Mouse (Mus musculus): ENCODE measurements around the gene Mpg. TPM values are rescaled to one million over a fixed set of nuclear protein-coding genes. Genes with fewer than 3 reads are reported as not detected.

Gene Mpg
- total RNA-seq, 1 experiment from 2014 or later, result 3.2 TPM

DNA sequence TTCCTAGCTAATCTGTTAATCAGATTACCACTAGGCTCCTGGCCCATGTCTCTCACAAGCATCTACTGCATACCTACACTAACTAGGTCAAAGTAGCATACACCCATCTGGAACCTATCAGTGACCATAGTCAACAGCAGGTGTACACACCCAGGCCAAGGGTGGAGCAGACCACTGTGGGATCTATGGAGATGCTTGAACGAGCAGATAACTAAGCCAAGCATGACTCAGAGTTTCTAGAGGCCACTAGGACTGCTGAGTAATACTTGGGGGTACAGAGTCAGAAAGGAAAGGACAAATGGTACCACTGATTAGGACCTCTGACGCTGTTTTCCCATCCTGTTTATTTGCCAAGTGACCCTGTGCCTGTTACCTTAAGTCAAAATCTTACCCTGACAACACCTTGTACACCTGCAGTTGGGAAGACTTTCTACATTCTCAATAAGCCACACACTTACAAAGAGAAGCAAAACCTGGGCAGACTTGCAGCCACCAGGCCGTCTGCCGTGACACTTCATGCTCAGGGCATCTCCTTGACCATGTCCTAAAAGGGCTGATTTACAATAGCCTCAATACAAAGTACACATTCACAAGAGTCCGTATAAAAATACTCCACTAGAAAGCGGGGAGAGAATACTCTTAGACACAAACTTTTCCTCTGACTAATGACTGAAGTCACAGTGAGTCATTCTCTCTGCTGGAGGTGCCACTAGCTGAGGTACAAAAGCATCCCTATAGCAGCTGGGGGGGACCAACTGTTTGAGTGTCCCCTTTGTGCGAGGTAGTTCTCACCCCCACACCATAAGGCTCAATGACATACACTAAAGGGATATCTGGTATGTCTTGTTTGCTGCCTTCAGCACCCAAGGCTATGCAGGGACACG lies 24.8 kb downstream of the Mpg start:
- ATAC-seq (replicated peaks; ENCODE audit: low read depth, poor library complexity, severe bottlenecking), result peak; percentile 44

GRCm38 (mm10) chr11:32253121-32253520 lies 26.8 kb downstream of the Mpg start:
- ATAC-seq (replicated peaks; ENCODE audit: low read depth, poor library complexity, severe bottlenecking), result no peak

DNA sequence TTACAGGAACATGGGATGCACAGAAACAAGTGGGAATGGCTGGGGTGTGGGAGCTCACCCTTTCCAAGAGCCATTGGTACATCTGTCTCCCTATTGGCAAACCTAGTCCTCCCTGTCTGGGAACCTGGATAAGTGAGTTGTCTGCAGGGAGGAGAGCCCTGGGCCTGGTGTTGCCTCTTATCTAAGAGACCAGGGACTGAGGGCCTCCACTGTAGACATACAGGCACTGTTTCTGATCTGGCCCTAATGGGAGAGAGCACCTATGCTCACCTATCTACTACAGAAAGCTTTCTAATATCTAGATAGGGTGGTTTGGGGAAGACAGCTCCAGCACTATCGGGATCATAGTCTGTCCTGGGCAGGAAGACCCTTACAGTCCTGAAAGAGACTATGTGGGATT lies 29.8 kb downstream of the Mpg start:
- ATAC-seq (replicated peaks; ENCODE audit: low read depth, poor library complexity, severe bottlenecking), result no peak

- ATAC-seq (replicated peaks; ENCODE audit: low read depth, poor library complexity, severe bottlenecking), result no peak
Observed at GRCm38 (mm10) chr11:32256566-32256965, 30.3 kb downstream of the Mpg start.

- no peak for ATAC-seq (replicated peaks; ENCODE audit: low read depth, poor library complexity, severe bottlenecking)
Observed at GRCm38 (mm10) chr11:32262674-32263415, 36.5 kb downstream of the Mpg start.

- peak; percentile 79 for ATAC-seq (replicated peaks; ENCODE audit: low read depth, poor library complexity, severe bottlenecking)
Observed at GRCm38 (mm10) chr11:32265117-32265738, 38.9 kb downstream of the Mpg start.

DNA sequence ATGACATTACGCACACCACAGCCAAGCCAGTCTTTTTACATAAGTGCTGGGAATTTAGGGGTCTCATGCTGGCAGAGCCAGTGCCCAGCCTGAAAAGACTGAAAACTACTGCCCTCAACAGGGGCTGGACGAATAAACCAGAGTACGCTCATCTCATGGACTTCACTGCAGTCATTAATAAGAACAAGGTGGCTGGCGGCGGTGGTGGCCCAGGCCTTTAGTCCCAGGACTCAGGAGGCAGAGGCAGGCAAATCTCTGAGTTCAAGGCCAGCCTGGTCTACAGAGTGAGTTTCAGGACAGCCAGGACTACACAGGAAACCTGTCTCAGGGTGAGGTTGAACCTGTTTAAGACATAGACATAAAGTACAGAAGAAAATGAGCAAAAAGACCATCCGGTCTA lies 39.9 kb downstream of the Mpg start:
- no peak for ATAC-seq (replicated peaks; ENCODE audit: low read depth, poor library complexity, severe bottlenecking)

GRCm38 (mm10) chr11:32266776-32267175 lies 40.5 kb downstream of the Mpg start:
- no peak for ATAC-seq (replicated peaks; ENCODE audit: low read depth, poor library complexity, severe bottlenecking)

DNA sequence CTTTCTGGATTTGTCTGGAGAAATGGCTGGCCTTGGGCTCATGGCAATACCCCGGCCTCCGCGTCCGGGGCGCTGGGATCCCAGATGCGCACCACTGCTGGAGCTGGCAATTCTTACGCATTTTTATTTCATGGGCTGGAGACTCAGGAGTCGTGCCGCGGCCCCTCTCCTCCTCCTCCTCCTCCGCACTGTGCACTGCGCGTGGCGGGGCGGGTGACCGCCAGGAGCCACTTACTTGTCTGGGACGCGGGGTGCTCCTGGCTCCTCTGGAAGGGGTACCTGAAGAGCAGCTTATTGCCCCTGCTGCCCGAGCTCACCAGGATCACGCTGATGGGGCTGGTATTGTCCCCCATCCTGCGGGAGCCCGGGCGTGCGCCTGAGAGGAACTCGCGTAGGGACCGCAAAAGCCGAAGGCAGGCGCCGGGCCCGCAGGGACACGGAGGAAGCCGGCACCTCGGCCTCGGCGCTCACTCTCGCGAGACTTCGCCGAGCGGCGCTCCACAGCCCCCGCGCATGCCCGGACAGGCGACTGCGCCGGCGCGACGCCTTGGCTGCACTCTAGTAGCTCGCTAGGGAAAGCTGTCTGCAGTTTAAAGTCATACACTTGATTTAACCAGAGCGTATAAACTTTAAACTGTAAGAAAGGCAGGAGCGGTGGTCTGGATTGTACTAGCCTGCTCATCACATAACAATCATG lies 41.0 kb downstream of the Mpg start, which contains the start of gene Nprl3:
Gene Nprl3, minus strand, starts transcription at position 520 of the 697 bp plus-strand sequence.
- peak; percentile 76 for ATAC-seq (replicated peaks; ENCODE audit: low read depth, poor library complexity, severe bottlenecking)

GRCm38 (mm10) chr11:32267964-32268363 lies 41.7 kb downstream of the Mpg start:
- no peak for ATAC-seq (replicated peaks; ENCODE audit: low read depth, poor library complexity, severe bottlenecking)

- ATAC-seq (replicated peaks; ENCODE audit: low read depth, poor library complexity, severe bottlenecking), result no peak
Observed at GRCm38 (mm10) chr11:32268952-32269351, 42.6 kb downstream of the Mpg start.

DNA sequence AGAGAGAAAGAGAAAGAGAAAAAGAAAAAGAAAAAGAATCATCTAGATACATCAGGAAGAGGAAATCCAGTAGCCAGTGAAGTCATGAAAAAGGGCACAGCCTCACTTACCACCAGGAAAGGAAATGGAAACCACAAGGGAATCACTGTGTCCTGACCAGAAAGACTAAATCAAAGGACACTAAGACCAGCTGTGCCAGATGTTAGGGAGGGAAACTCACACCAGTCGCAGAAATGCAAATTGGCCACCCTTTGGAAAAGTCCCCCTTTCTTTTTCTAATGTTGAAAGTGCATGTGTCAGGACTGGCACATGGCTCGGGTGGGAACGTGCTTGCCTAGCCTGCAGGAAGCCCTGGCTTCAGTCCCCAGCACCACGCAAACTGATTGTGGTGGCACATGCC lies 44.9 kb downstream of the Mpg start:
- ATAC-seq (replicated peaks; ENCODE audit: low read depth, poor library complexity, severe bottlenecking), result peak; percentile 37

GRCm38 (mm10) chr11:32276347-32276746 lies 50.0 kb downstream of the Mpg start, which contains the start of gene Hba-x:
TSS of gene Hba-x (plus strand) at chr11:32276400.
- no peak for ATAC-seq (replicated peaks; ENCODE audit: low read depth, poor library complexity, severe bottlenecking)

DNA sequence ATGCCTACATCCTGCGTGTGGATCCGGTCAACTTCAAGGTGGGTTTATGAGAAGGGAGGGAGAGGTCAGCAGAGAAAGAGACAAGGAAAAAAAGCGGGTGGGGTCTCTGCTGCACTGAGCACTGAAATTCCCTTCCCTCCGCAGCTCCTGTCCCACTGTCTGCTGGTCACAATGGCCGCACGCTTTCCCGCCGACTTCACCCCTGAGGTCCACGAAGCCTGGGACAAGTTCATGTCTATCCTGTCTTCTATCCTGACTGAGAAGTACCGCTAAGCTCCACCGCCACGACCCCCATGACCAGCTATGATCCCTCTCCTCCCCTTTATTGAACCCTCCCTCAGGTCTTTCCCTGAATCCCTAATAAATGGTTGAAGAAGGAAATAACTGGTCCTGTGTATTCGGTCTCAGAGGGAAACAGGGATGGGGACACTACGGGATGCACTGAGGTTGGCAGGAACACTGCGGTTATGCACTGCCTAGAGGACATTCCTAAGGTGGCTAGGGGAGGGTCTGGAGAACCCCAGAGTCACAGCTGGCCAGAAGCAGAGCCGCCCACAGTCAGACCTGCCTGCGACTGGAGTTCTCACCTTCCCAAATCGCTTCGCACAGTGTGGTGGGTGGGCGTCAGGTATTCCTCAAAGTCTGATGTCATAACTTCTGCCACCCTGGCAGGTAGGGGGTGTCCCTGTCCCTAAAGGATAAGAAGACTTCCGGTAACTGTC lies 51.6 kb downstream of the Mpg start:
- ATAC-seq (replicated peaks; ENCODE audit: low read depth, poor library complexity, severe bottlenecking), result no peak

- no peak for ATAC-seq (replicated peaks; ENCODE audit: low read depth, poor library complexity, severe bottlenecking)
Observed at GRCm38 (mm10) chr11:32278458-32278957, 52.2 kb downstream of the Mpg start.

DNA sequence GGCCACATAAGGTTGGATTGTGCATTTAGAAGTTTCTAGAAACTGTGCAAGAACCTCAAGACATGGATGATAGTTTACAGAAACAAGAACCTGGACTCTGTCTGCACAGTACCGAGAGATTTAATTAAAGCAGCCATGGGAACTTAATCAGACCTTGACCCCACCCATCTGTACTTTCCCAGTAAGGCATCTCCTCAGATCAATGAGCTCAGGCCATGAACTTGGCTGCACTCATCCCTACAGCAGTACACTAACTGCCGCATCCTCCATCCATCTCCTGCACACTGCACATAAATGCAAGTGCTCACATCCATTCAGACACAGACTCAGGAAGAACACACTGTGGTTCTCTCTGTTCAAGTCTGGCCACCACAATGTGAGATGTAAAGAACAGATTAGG lies 54.3 kb downstream of the Mpg start:
- ATAC-seq (replicated peaks; ENCODE audit: low read depth, poor library complexity, severe bottlenecking), result no peak

DNA sequence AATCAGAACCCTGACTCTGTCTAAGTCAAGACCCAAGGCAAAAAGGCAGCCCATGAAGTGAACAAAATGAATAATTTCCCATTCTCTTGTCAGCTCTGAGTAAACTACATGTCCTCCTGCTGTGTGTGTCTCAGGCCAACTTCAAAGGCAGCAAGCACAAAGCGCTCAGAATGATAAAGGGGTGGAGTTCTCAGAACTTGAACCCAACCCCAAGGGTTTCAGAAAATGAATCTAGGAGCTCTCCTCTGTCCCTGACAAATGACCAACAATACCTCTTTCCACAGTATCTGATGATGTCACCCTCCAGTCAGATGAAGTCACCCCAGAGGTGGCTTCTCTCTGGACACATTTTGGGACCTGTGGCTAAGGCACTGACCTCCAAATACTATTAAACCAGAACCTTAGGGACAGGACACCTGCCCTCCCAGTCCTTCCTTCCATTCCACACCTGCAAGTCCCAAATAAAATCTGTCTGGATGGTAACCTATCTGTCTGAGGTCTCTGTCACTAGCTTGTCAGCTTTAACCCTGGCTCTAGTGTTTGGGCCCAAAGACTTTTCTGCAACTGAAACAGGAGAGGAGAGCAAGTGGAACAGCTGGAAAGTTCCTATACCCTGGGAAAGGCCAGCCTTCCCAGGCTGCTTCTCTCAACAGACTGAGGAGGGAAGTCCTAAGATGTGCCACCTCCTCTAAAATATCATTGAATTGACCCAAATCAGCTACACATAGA lies 55.3 kb downstream of the Mpg start:
- no peak for ATAC-seq (replicated peaks; ENCODE audit: low read depth, poor library complexity, severe bottlenecking)
